Mouse (Mus musculus) ES-E14 (cell line): ENCODE measurements around the gene Ccdc107. TPM values are rescaled to one million over a fixed set of nuclear protein-coding genes. Genes with fewer than 3 reads are reported as not detected.

Experiments
- DNase-seq: peaks from one replicate; pipeline ENCODE4 v3.0.0-alpha.2; 2013; ENCODE audit warnings: low read depth, low spot score
- H3K27ac ChIP-seq: 2 replicates; pipeline ENCODE4 v1.5.1; 2012; ENCODE audit warnings: low read depth, mild to moderate bottlenecking, low read length, moderate library complexity, mixed read lengths; ENCODE audit not compliant: poor library complexity, insufficient read depth, severe bottlenecking
- H3K36me3 ChIP-seq: 2 replicates; pipeline ENCODE4 v1.6.1; 2012; ENCODE audit warnings: mild to moderate bottlenecking, low read length, moderate library complexity, mixed read lengths; ENCODE audit not compliant: control insufficient read depth, poor library complexity, insufficient read depth, severe bottlenecking
- H3K4me1 ChIP-seq, 2 experiments: fragments of 150-350 bp in 1 of 2; sonication (generic) in 1 of 2; 2 replicates each; pipeline ENCODE4 v1.6.1; 2012; ENCODE audit warnings: low read length in 2 of 2, mild to moderate bottlenecking in 1 of 2, mixed read lengths in 1 of 2; ENCODE audit not compliant: control insufficient read depth in 2 of 2, insufficient read depth in 2 of 2, poor library complexity in 1 of 2
- H3K4me3 ChIP-seq, 2 experiments: fragments of 150-350 bp in 1 of 2; sonication (generic) in 1 of 2; 2 replicates each; pipeline ENCODE4 v1.5.1; 2012; ENCODE audit warnings: low read length in 2 of 2, low read depth in 1 of 2, mild to moderate bottlenecking in 1 of 2, mixed read lengths in 1 of 2; ENCODE audit not compliant: insufficient read depth in 1 of 2, poor library complexity in 1 of 2, severe bottlenecking in 1 of 2
- H3K9ac ChIP-seq: 2 replicates; pipeline ENCODE4 v1.6.1; 2012; ENCODE audit warnings: low read depth, mild to moderate bottlenecking, low read length, mixed read lengths; ENCODE audit not compliant: poor library complexity, insufficient read depth, severe bottlenecking
- H3K9me3 ChIP-seq: fragments of 150-350 bp; sonication (generic); 2 replicates; pipeline ENCODE4 v1.6.1; 2012; ENCODE audit warnings: low read depth, mild to moderate bottlenecking, low read length; ENCODE audit not compliant: control insufficient read depth, insufficient read depth
- CHD2 ChIP-seq: IDR thresholded peaks from 2 replicates; pipeline ENCODE4 v1.6.1; 2014; ENCODE audit warnings: mild to moderate bottlenecking, low read depth, low read length, inconsistent platforms
- HCFC1 ChIP-seq: IDR thresholded peaks from 2 replicates; pipeline ENCODE4 v1.6.1; 2012; ENCODE audit warnings: low read length, inconsistent platforms, borderline replicate concordance; ENCODE audit not compliant: insufficient read depth
- MAFK ChIP-seq: IDR thresholded peaks from 2 replicates; pipeline ENCODE4 v1.6.1; 2014; ENCODE audit warnings: mild to moderate bottlenecking, low read depth, low read length, inconsistent platforms; ENCODE audit not compliant: insufficient read depth
- ZC3H11A ChIP-seq: IDR thresholded peaks from 2 replicates; pipeline ENCODE4 v1.6.1; 2012; ENCODE audit warnings: low read depth, mild to moderate bottlenecking, inconsistent platforms, low read length, borderline replicate concordance
- ZNF384 ChIP-seq: IDR thresholded peaks from 2 replicates; pipeline ENCODE4 v1.6.1; 2012; ENCODE audit warnings: low read depth, low read length, inconsistent platforms
- in situ Hi-C, 2 experiments: fragments of 600-800 bp; cut with MboI; formaldehyde crosslinking; loops; one replicate each; pipeline ENCODE4 v1.15.1; 2025; ENCODE audit warnings: low sequenced_read_pairs in 2 of 2, inconsistent platforms in 1 of 2; ENCODE audit not compliant: unreplicated experiment in 2 of 2
- total RNA-seq: library from RNA; depleted of rRNA; stranded (reverse); fragments of 300-350 nt; gene quantifications from 2 replicates; pipeline ENCODE4 v1.2.3, GENCODE M21; 2012

Ccdc107 gene
- total RNA-seq, 1 experiment = 59.1 TPM

DNA sequence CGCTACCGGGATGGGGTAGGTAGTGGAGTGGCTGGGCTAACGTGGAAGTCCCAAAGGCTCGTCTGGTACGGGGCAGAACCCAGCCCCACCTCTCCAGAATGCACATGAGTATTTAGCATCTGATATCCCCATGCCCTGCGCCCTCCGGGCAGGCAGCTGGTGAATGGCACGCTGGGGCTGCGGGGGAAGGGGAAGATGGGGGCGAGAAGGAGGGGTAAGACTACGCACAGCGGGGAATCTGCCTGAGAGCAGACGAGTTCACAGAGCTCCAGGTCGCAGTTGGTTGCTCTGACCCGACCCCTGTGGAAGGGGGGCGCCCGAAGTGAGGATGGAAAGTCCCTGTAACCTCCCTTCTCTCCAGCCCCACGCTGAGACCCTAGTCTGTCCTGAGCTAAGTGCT lies 39.3 kb upstream of the Ccdc107 start:
- DNase-seq = no peak
- H3K4me1 ChIP-seq = peaks cover 0 to 5% of the 10 kb centered on the region in 2 experiments; a peak in 1 of 4 replicates
- no peak overlapping the region for H3K4me3 ChIP-seq
- no peak overlapping the region for H3K27ac ChIP-seq
- H3K9me3 ChIP-seq = no peaks in the 10 kb centered on the region
- no peaks in the 10 kb centered on the region for H3K36me3 ChIP-seq
- TF ChIP-seq ZC3H11A = no peak
- TF ChIP-seq CHD2 = no peak
- no peak overlapping the region for H3K9ac ChIP-seq
- in situ Hi-C loops = no loop called here

DNA sequence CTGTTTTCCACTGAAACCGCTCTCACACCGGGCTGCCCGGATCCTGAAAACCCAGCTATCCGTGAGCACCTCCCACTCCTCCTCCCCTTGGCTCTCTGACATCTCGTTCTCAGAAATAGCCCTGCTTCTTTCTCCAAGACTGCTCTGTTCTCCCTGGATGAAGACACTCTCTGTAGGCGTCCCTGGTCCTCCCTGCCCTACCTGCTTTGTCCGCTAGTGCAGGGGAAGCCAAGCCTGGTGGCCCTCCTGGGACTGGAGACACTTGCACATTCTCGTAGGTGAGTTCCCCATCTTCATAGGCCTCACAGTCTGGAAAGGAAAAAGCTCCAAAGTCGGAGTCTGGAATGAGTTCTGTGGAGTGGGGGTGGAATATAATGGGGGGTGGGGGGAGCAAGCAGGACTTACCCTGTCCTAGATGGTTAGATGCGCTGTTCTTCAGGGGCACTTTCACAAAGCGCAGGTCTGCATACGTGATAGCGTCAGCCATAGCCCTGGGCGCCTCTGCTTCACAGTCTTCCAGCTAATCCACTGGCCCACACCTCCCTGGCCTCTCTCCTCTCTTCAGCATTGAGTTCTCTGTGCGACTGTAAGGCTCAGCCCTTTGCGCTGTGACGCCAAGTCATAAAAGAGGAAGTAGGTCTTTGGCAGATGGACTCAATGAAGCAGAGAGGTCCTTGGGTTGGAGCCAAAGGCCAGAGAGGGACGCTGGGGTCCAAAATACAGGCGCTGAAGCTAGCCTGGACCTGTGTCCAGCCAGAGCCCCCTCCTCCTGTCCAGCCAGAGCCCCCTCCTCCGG lies 38.5 kb upstream of the Ccdc107 start, which contains the start of gene Cd72:
Gene Cd72, minus strand, starts transcription at position 588 of the 796 bp plus-strand sequence.
- no peak for DNase-seq
- in situ Hi-C loops = no loop called here

DNA sequence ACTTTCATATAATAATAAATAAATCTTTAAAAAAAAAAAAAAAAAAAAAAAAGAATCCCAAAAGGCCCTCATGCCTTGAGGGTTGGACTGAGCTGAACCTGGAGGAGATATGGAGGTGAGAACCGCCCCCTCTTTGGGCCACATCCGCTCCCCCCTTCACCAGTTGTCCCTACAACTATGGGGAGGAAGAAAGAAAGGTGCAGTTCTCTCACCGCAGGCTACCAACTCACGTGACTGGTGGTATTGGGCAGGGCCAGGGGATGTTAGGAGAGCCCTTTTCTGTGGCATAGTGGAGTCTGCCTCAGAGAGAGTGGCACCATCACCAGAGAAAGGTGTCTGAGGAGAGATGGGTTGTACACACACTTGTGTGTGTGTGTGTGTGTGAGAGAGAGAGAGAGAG lies 36.2 kb upstream of the Ccdc107 start:
- Histone ChIP-seq H3K27ac (no peak overlapping the region), H3K36me3 (no peaks in the 10 kb centered on the region), H3K9ac (no peak overlapping the region), H3K4me1 (peaks cover 0 to 5% of the 10 kb centered on the region in 2 experiments; a peak in 1 of 4 replicates), H3K9me3 (no peaks in the 10 kb centered on the region), H3K4me3 (no peak overlapping the region)
- TF ChIP-seq ZC3H11A (no peak), HCFC1 (no peak), ZNF384 (no peak), MAFK (no peak), CHD2 (no peak)
- in situ Hi-C loops = no loop called here
- DNase-seq = no peak

More for the DNA sequence above, 38.5 kb upstream of the Ccdc107 start, which contains the start of gene Cd72:
- Histone ChIP-seq H3K36me3 (no peaks in the 10 kb centered on the region), H3K27ac (no peak within 1 kb of the TSS), H3K4me1 (peaks cover 0 to 5% of the 10 kb centered on the region in 2 experiments; a peak in 1 of 4 replicates), H3K9ac (no peak within 1 kb of the TSS), H3K9me3 (no peaks in the 10 kb centered on the region), H3K4me3 (no peak within 1 kb of the TSS)
- TF ChIP-seq ZNF384 (no peak), MAFK (no peak), CHD2 (no peak), ZC3H11A (no peak), HCFC1 (no peak)

DNA sequence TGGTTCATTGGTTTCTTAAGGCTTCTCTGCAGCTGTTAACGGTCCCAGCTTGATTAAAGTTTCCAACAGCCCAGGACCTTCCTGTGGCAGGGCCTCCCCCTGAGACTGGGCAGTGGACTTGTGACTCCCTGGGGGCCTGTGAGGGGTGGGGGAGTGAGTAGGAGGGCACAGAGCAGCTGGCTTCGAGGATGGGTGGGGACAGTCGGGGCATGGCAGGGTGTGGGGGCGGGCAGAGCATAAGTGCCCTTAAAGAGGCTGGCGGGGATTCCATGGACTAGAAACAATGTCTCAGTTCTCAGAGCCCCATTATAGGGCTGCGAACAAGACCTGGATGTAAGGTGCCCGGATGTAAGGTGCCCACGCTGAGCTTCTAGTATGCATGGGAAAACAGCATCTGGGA lies 35.6 kb upstream of the Ccdc107 start:
- Histone ChIP-seq H3K9ac (no peak overlapping the region), H3K4me1 (peaks cover 0 to 5% of the 10 kb centered on the region in 2 experiments; a peak in 1 of 4 replicates), H3K27ac (no peak overlapping the region), H3K9me3 (no peaks in the 10 kb centered on the region), H3K4me3 (no peak overlapping the region), H3K36me3 (no peaks in the 10 kb centered on the region)
- TF ChIP-seq ZC3H11A = no peak
- no peak for TF ChIP-seq HCFC1
- no peak for TF ChIP-seq CHD2
- no peak for TF ChIP-seq ZNF384
- no peak for TF ChIP-seq MAFK
- DNase-seq = no peak
- in situ Hi-C loops = no loop called here

DNA sequence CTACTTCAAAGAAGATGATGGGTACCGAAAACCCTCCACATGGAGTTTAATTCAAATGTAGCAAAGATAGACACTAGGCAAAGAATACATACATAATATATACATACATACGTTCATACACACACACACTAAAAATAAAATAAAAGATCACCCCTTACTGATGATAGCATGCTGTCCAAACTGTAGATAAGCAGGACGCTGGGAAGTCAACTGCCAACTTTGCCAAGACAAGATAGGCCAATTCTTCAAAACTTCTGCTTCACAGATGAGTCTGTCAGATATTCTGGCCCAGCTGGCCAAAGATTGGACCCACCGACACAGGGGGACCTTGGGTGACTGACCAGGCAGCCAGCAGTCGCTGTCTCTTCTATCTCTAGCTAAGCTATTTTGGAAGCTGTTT lies 29.6 kb upstream of the Ccdc107 start:
- H3K4me3 ChIP-seq = no peak overlapping the region
- H3K9me3 ChIP-seq = no peaks in the 10 kb centered on the region
- in situ Hi-C loops = no loop called here
- no peak overlapping the region for H3K27ac ChIP-seq
- no peak overlapping the region for H3K9ac ChIP-seq
- no peak for DNase-seq
- no peaks in the 10 kb centered on the region for H3K36me3 ChIP-seq
- TF ChIP-seq HCFC1 = no peak
- no peak for TF ChIP-seq MAFK
- no peak for TF ChIP-seq ZC3H11A
- no peak for TF ChIP-seq CHD2
- TF ChIP-seq ZNF384 = no peak
- no peaks in the 10 kb centered on the region for H3K4me1 ChIP-seq
